Mouse (Mus musculus) left cerebral cortex, postnatal 25 days (tissue): Measurements from ENCODE around the gene Gng3. TPM values are rescaled to one million over a fixed set of nuclear protein-coding genes. Genes with fewer than 3 reads are reported as not detected.
"Not testable (repeated sequence)": the region's sequence is repeated elsewhere in the genome, so short reads cannot be mapped to it uniquely, and the experiment has no call there.

Experiments
- DNase-seq, 2 experiments: peaks; one replicate each; pipeline ENCODE4 v3.0.0; 2022; ENCODE audit warnings: low spot score in 2 of 2, mixed read lengths in 1 of 2
- intact Hi-C: fragments of 180-260 bp; cut with DNase I; formaldehyde crosslinking; loops from one replicate; pipeline ENCODE4 v1.15.1; 2025
- total RNA-seq, 2 experiments: library from RNA; stranded (reverse); gene quantifications; 2 replicates each; pipeline ENCODE4 v1.2.3; 2021

Gene Gng3
- total RNA-seq, 2 experiments from 2014 or later = 201 to 223 TPM

- DNase-seq = no peak
- intact Hi-C loops = no loop called here
Measured at GRCm38 (mm10) chr19:8850402-8850901, 11.5 kb upstream of the Gng3 start, which contains the start of gene Lrrn4cl. Gene Lrrn4cl, plus strand, starts transcription at chr19:8850768.

- intact Hi-C loops = no loop called here
- DNase-seq = no peak
Measured at GRCm38 (mm10) chr19:8848356-8848755, 9.4 kb upstream of the Gng3 start.

- intact Hi-C loops = loop anchor here (5.0 kb wide), 2 partner anchors 43 to 268 kb away; partner anchors contain the start of genes 1810009A15Rik and Gm49416
- DNase-seq = peak; percentile 79 to 83
Measured at GRCm38 (mm10) chr19:8844371-8845129, 5.6 kb upstream of the Gng3 start.

- DNase-seq = no peak
- intact Hi-C loops = loop anchor here (5.0 kb wide), 2 partner anchors 44 to 269 kb away; partner anchors contain the start of genes 1810009A15Rik and Gm49416
Measured at GRCm38 (mm10) chr19:8842961-8843360, 4.0 kb upstream of the Gng3 start.

GRCm38 (mm10) chr19:8841012-8841411 is 2.0 kb upstream of the Gng3 start:
- DNase-seq = no peak
- intact Hi-C loops = loop anchor here (5.0 kb wide), 2 partner anchors 46 to 271 kb away; partner anchors contain the start of genes 1810009A15Rik and Gm49416

- intact Hi-C loops = loop anchor here (5.0 kb wide), 4 partner anchors 47 to 272 kb away; partner anchors contain the start of genes 1810009A15Rik, Eef1g, Gm49416 and Nxf1
- peak; percentile 81 to 85 for DNase-seq
Measured at GRCm38 (mm10) chr19:8839908-8840791, 1.2 kb upstream of the Gng3 start.

- DNase-seq = peak in 1 of 2 experiments; percentile 45
- intact Hi-C loops = loop anchor here (5.0 kb wide), 2 partner anchors 81 to 129 kb away; partner anchors contain the start of genes Eef1g and Nxf1
Measured at GRCm38 (mm10) chr19:8838041-8838730, 808 bp downstream of the Gng3 start.

GRCm38 (mm10) chr19:8837251-8837791 is 1.7 kb downstream of the Gng3 start, which contains the start of gene Bscl2:
Gene Bscl2, plus strand, starts transcription at chr19:8837467.
- intact Hi-C loops = loop anchor here (5.0 kb wide), 2 partner anchors 80 to 130 kb away; partner anchors contain the start of genes Eef1g and Nxf1
- peak; percentile 89 to 92 for DNase-seq

GRCm38 (mm10) chr19:8836327-8836726 is 2.7 kb downstream of the Gng3 start:
- DNase-seq = not testable (repeated sequence)
- intact Hi-C loops = loop anchor here (5.0 kb wide), 2 partner anchors 79 to 131 kb away; partner anchors contain the start of genes Eef1g and Nxf1

GRCm38 (mm10) chr19:8832971-8833370 is 6.0 kb downstream of the Gng3 start:
- intact Hi-C loops = no loop called here
- DNase-seq = no peak

- DNase-seq = no peak
- intact Hi-C loops = no loop called here
Measured at GRCm38 (mm10) chr19:8831262-8831661, 7.7 kb downstream of the Gng3 start.

- intact Hi-C loops = no loop called here
- DNase-seq = no peak
Measured at GRCm38 (mm10) chr19:8830664-8831063, 8.3 kb downstream of the Gng3 start.

- DNase-seq = no peak
- intact Hi-C loops = no loop called here
Measured at GRCm38 (mm10) chr19:8829660-8830059, 9.3 kb downstream of the Gng3 start, which contains the start of gene AC129217.1. Gene AC129217.1, plus strand, starts transcription at chr19:8829773.

GRCm38 (mm10) chr19:8822696-8823095 is 16.3 kb downstream of the Gng3 start:
- no peak for DNase-seq
- intact Hi-C loops = loop anchor here (5.0 kb wide), 1 partner anchor 80 kb away; the partner anchor contains the start of genes 1700092M07Rik and Stx5a

- intact Hi-C loops = loop anchor here (5.0 kb wide), 1 partner anchor 79 kb away; the partner anchor contains the start of genes 1700092M07Rik and Stx5a
- DNase-seq = no peak
Measured at GRCm38 (mm10) chr19:8821146-8821545, 17.8 kb downstream of the Gng3 start.

- intact Hi-C loops = loop anchor here (5.0 kb wide), 1 partner anchor 78 kb away; the partner anchor contains the start of genes 1700092M07Rik and Stx5a
- DNase-seq = peak in 1 of 2 experiments; percentile 37
Measured at GRCm38 (mm10) chr19:8820424-8820956, 18.5 kb downstream of the Gng3 start.

GRCm38 (mm10) chr19:8819596-8820423 is 19.2 kb downstream of the Gng3 start, which contains the start of gene Hnrnpul2:
Gene Hnrnpul2, plus strand, starts transcription at chr19:8820010.
- peak; percentile 99 for DNase-seq
- intact Hi-C loops = loop anchor here (1.0 to 5.0 kb wide), 5 partner anchors 17 to 253 kb away; partner anchors contain the start of genes 1700092M07Rik, Nxf1, Polr2g and Stx5a
